Mouse (Mus musculus) hindbrain, embryonic 10.5 days (tissue): ENCODE measurements around the gene Aebp2. TPM values are rescaled to one million over a fixed set of nuclear protein-coding genes. Genes with fewer than 3 reads are reported as not detected.

Experiments
- polyA plus RNA-seq: library from polyadenylated mRNA; unstranded; fragments of >200 nt; fragmentation: Nextera tagmentation; extraction: Ambion mirVana; gene quantifications from 2 replicates; pipeline ENCODE4 v1.2.1, GENCODE M21; 2016

Gene Aebp2
- polyA plus RNA-seq, 1 experiment from 2014 or later: 8.0 TPM

Other genes starting within 250 kb of the Aebp2 start
- 35.5 and 43.1 TPM in 2 replicates for gene Plekha5, start 198.6 kb upstream of the Aebp2 start, polyA plus RNA-seq
- gene Gm11077, start 106.6 kb downstream of the Aebp2 start, polyA plus RNA-seq: not detected in 2 replicates